15 mouse cellular contexts compared by ENCODE assay signal in genomic region chr2:93076578-93076955, GRCm38 (mm10). TPM values are rescaled to one million over a fixed set of nuclear protein-coding genes. Genes with fewer than 3 reads are reported as not detected.
DNase-seq lines count a peak whose midpoint lies in the region; ATAC-seq and TF ChIP-seq lines count a peak whose summit lies in the region.
"Had no signal": no experiment of that assay in that cellular context is flagged by ENCODE, and none has a peak within 500 bp of the region (broad histone marks: within the 10 kb centered on the region; RNA-seq: fewer than 3 reads in every experiment).

No protein-coding gene starts in this region.

- no peaks in the 10 kb centered on the region for H3K27me3 ChIP-seq in forebrain, embryonic 10.5 days (ENCODE audit: poor library complexity, severe bottlenecking)
- no peaks in the 10 kb centered on the region for H3K27me3 ChIP-seq in forebrain, embryonic 11.5 days (ENCODE audit: control insufficient read depth, insufficient read depth, low read length)
- H3K27me3 ChIP-seq in midbrain, embryonic 10.5 days (ENCODE audit: low read depth, poor library complexity, severe bottlenecking) = 0 out of 2 replicates have a peak, but pooled peaks cover 5% of the 10 kb centered on the region
- 0 out of 2 replicates have a peak, but pooled peaks cover 6% of the 10 kb centered on the region for H3K27me3 ChIP-seq in midbrain, embryonic 13.5 days
- peaks cover 14% of the 10 kb centered on the region; the same call in 1 of the 2 replicates for H3K27me3 ChIP-seq in embryonic facial prominence, embryonic 10.5 days (replicated peaks; ENCODE audit: low read depth, poor library complexity, severe bottlenecking)

- no peak for ATAC-seq in forebrain, embryonic 11.5 days (replicated peaks; ENCODE audit: low FRiP score)
- ATAC-seq in midbrain, embryonic 13.5 days = no peak

- TF ChIP-seq CTCF in layer of hippocampus, adult 2 months (conservative IDR thresholded peaks at IDR 0.05) = no peak

- H3K9me3 ChIP-seq in forebrain, embryonic 10.5 days = no peaks in the 10 kb centered on the region
- no peaks in the 10 kb centered on the region for H3K9me3 ChIP-seq in forebrain, embryonic 11.5 days (ENCODE audit: control insufficient read depth, low read length)
- H3K9me3 ChIP-seq in midbrain, embryonic 10.5 days (replicated peaks) = no peaks in the 10 kb centered on the region
- H3K9me3 ChIP-seq in midbrain, embryonic 13.5 days = no peaks in the 10 kb centered on the region
- H3K9me3 ChIP-seq in embryonic facial prominence, embryonic 10.5 days = no peaks in the 10 kb centered on the region
- H3K9me3 ChIP-seq: embryonic facial prominence, embryonic 13.5 days; G1E; hindbrain, embryonic 13.5 days had no signal

- H3K9ac ChIP-seq in forebrain, embryonic 11.5 days (ENCODE audit: low read length) = no peak overlapping the region
- H3K9ac ChIP-seq in midbrain, embryonic 13.5 days (replicated peaks) = no peak overlapping the region
- H3K9ac ChIP-seq: embryonic facial prominence, embryonic 13.5 days; forebrain, postnatal 0 days; hindbrain, embryonic 13.5 days had no signal

- H3K4me2 ChIP-seq in forebrain, embryonic 11.5 days (ENCODE audit: low read depth, low read length, severe bottlenecking) = no peak overlapping the region
- H3K4me2 ChIP-seq in midbrain, embryonic 13.5 days (replicated peaks) = no peak overlapping the region
- H3K4me2 ChIP-seq: embryonic facial prominence, embryonic 13.5 days; heart, embryonic 11.5 days; hindbrain, embryonic 13.5 days had no signal

- no peak for DNase-seq in forebrain, embryonic 10.5 days (ENCODE audit: extremely low spot score, low spot score)
- DNase-seq in forebrain, embryonic 11.5 days (ENCODE audit: low spot score) = no peak
- DNase-seq in layer of hippocampus, adult 2 months (ENCODE audit: low spot score in 2 of 2) = no peak
- DNase-seq in layer of hippocampus, postnatal 14 days (ENCODE audit: low spot score in 2 of 2) = no peak
- no peak for DNase-seq in midbrain, embryonic 10.5 days (ENCODE audit: low spot score)
- DNase-seq in embryonic facial prominence, embryonic 10.5 days (ENCODE audit: low spot score) = no peak

- WGBS in forebrain, embryonic 10.5 days = 80% methylated on average over 6 of the region's 6 CpGs
- 80% methylated on average over 6 of the region's 6 CpGs for WGBS in forebrain, embryonic 11.5 days
- 78% methylated on average over 6 of the region's 6 CpGs for WGBS in midbrain, embryonic 10.5 days
- 75% methylated on average over 6 of the region's 6 CpGs for WGBS in midbrain, embryonic 13.5 days
- WGBS in embryonic facial prominence, embryonic 10.5 days = 75% methylated on average over 6 of the region's 6 CpGs

- no peak overlapping the region for H3K4me3 ChIP-seq in forebrain, embryonic 10.5 days
- H3K4me3 ChIP-seq in forebrain, embryonic 11.5 days (ENCODE audit: low read depth, low read length) = no peak overlapping the region
- H3K4me3 ChIP-seq in layer of hippocampus, adult 2 months = no peak overlapping the region
- no peak overlapping the region for H3K4me3 ChIP-seq in midbrain, embryonic 10.5 days
- H3K4me3 ChIP-seq in midbrain, embryonic 13.5 days (replicated peaks) = no peak overlapping the region
- no peak overlapping the region for H3K4me3 ChIP-seq in embryonic facial prominence, embryonic 10.5 days
- H3K4me3 ChIP-seq: embryonic facial prominence, embryonic 13.5 days; erythroblast, embryonic 14.5 days; gastrocnemius, adult 2 months; hindbrain, embryonic 13.5 days had no signal

- peaks cover 15% of the 10 kb centered on the region for H3K4me1 ChIP-seq in forebrain, embryonic 10.5 days
- H3K4me1 ChIP-seq in forebrain, embryonic 11.5 days (replicated peaks; ENCODE audit: control insufficient read depth, insufficient read depth, low read length) = no peaks in the 10 kb centered on the region
- H3K4me1 ChIP-seq in midbrain, embryonic 10.5 days = peaks cover 25% of the 10 kb centered on the region
- peaks cover 6% of the 10 kb centered on the region for H3K4me1 ChIP-seq in midbrain, embryonic 13.5 days (replicated peaks)
- H3K4me1 ChIP-seq in embryonic facial prominence, embryonic 10.5 days = peaks cover 21% of the 10 kb centered on the region

- 0 out of 2 replicates have a peak overlapping the region, but pooled peaks have one; percentile 41 for H3K27ac ChIP-seq in forebrain, embryonic 10.5 days
- no peak overlapping the region for H3K27ac ChIP-seq in forebrain, embryonic 11.5 days (ENCODE audit: low read depth, low read length)
- H3K27ac ChIP-seq in layer of hippocampus, adult 2 months = 0 out of 2 replicates have a peak overlapping the region, but pooled peaks have one; percentile 18
- H3K27ac ChIP-seq in midbrain, embryonic 10.5 days (replicated peaks) = peak overlapping the region; percentile 65
- no peak overlapping the region for H3K27ac ChIP-seq in midbrain, embryonic 13.5 days
- peak overlapping the region; percentile 44; the same call in 1 of the 2 replicates for H3K27ac ChIP-seq in embryonic facial prominence, embryonic 10.5 days (replicated peaks)
- H3K27ac ChIP-seq: embryonic facial prominence, embryonic 13.5 days; gastrocnemius, adult 2 months; hindbrain, embryonic 13.5 days; hindbrain, postnatal 0 days had no signal

- no peaks in the 10 kb centered on the region for H3K36me3 ChIP-seq in forebrain, embryonic 10.5 days (replicated peaks)
- no peaks in the 10 kb centered on the region for H3K36me3 ChIP-seq in forebrain, embryonic 11.5 days (ENCODE audit: control insufficient read depth, insufficient read depth, low read length)
- no peaks in the 10 kb centered on the region for H3K36me3 ChIP-seq in midbrain, embryonic 10.5 days
- H3K36me3 ChIP-seq in midbrain, embryonic 13.5 days = no peaks in the 10 kb centered on the region
- no peaks in the 10 kb centered on the region for H3K36me3 ChIP-seq in embryonic facial prominence, embryonic 10.5 days (replicated peaks)
- H3K36me3 ChIP-seq: embryonic facial prominence, embryonic 13.5 days; G1E; hindbrain, embryonic 13.5 days had no signal

RNA-seq across cellular contexts. Expression of gene Prdm11, which starts 30.6 kb away (rescaled TPM):
- 1.7 and 2.0 TPM in 2 replicates for polyA plus RNA-seq in forebrain, embryonic 10.5 days (2016; fragmentation: Nextera tagmentation; extraction: Ambion mirVana)
- 1.8 and 1.9 TPM in 2 replicates for polyA plus RNA-seq in forebrain, embryonic 11.5 days (2014; fragmentation: Nextera tagmentation; extraction: Ambion mirVana)
- total RNA-seq in layer of hippocampus, adult 2 months (2021) = 10 to 100 TPM; 30.7 to 30.9 TPM
- total RNA-seq in layer of hippocampus, postnatal 14 days (2021) = 10 to 100 TPM; 24.7 to 29.7 TPM
- 1.5 and 1.7 TPM in 2 replicates for polyA plus RNA-seq in midbrain, embryonic 10.5 days (2016; fragmentation: Nextera tagmentation; extraction: Ambion mirVana)
- 1.8 and 1.9 TPM in 2 replicates for polyA plus RNA-seq in midbrain, embryonic 13.5 days (2015; fragmentation: Nextera tagmentation; extraction: Ambion mirVana)
- polyA plus RNA-seq in embryonic facial prominence, embryonic 10.5 days (2016; fragmentation: Nextera tagmentation; extraction: Ambion mirVana) = 2.9 and 3.5 TPM in 2 replicates

Comparison
In these comparisons a context has a peak if more than half of its experiments do, and no peak if none do; other contexts are left out.
1. H3K27ac ChIP-seq: peak in forebrain, embryonic 10.5 days (single experiment), layer of hippocampus, adult 2 months (single experiment), midbrain, embryonic 10.5 days (single experiment) and embryonic facial prominence, embryonic 10.5 days (single experiment); none in forebrain, embryonic 11.5 days (single experiment) and midbrain, embryonic 13.5 days (single experiment).